Mouse (Mus musculus) c-Kit-positive CD71-positive TER-119-negative erythroid progenitor cells, embryonic 14.5 days (primary cell): Measurements from ENCODE around the gene Alkbh5.
"Not testable (repeated sequence)": the region's sequence is repeated elsewhere in the genome, so short reads cannot be mapped to it uniquely, and the experiment has no call there.

Experiments
- DNase-seq: peaks from one replicate; pipeline ENCODE4 v3.0.0-alpha.2; 2013; ENCODE audit warnings: low read depth

The Alkbh5 gene

DNA sequence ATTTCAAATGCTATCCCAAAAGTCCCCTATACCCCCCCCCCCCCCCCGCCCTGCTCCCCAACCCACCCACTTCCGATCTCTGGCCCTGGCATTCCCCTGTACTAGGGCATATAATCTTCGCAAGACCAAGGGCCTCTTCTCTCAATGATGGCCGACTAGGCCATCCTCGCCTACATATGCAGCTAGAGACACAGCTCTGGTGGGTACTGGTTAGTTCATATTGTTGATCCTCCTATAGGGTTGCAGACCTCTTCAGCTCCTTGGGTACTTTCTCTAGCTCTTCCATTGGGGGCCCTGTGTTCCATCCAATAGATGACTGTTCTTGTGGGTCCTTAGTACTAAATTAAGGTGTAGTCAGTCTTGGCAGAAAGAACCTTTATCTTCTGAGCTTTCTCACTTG lies 7.0 kb downstream of the Alkbh5 start:
- not testable (repeated sequence) for DNase-seq

DNA sequence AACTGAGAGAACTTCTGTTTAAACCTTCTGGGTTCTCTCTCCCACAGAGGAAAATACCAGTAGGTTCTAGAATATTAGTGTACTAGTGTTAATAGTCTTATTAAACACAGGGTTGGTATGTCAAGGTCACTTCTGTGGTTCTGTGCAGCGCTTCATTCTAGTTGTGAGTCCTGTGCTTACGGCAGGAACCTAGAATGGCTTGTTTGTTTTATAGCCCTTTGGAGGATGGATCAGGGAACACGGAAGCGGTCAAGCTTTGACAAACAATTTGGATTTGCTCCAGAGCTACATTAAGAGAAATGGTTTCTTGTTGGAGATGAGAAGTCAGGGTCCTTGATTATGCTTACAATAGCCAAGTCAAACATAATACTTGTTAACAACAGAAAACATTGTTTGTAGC lies 9.3 kb downstream of the Alkbh5 start:
- no peak for DNase-seq

DNA sequence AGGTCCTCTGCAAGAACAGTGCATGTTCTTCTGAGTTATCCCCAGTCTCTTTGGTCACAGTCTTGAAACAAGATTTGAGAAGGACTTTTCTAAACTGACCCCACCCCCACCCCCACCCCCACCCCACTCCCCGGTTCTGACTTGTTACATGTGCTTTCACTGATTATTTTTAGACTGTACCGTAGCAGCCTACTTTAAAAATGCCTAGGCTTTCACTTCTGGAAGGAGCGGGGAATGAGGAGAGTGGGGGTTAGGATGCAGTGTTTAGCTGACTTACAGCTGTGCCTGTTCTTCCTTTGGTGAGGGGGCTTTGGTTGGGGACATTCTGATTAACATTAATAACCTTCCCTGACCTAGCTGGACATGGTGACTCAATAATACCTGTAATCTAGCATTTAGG lies 11.9 kb downstream of the Alkbh5 start:
- DNase-seq, result no peak

DNA sequence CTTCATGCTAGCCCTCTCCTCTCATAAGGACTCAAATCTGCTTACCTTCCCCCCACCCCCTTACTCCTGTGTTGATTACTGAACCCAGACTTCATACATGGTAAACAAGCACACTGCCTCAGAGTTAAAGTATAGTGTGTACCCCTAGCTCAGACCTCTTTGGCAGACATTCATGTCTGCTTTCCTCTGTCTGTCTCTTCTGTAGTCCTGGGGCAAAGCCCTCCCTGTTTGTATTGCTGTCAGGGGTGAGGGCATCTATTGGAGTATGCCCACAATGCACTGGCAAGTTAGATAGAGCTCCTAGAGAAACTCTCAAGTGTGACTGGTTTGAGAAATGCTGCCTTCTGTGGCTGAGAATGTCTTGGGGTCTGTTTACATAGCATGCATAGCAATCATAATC lies 16.9 kb downstream of the Alkbh5 start:
- no peak for DNase-seq

DNA sequence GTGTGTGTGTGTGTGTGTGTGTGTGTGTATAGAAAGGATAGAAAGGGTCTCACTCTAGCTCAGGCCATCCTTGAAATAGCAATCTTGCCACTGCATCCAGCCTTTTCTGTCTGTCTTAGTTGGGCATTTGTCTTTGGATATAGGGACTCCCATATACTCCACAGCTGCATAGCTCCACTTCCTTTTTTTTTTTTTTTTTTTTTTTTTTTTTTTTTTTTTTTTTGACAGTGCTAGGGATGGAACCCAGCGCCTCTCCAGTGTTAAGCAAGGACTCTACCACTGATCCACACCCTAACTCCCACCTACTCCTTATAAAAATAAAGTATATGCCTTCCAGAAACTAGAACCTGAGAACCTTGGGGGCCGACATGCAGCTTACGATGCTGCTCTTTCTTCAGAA lies 21.5 kb downstream of the Alkbh5 start:
- DNase-seq, result no peak

DNA sequence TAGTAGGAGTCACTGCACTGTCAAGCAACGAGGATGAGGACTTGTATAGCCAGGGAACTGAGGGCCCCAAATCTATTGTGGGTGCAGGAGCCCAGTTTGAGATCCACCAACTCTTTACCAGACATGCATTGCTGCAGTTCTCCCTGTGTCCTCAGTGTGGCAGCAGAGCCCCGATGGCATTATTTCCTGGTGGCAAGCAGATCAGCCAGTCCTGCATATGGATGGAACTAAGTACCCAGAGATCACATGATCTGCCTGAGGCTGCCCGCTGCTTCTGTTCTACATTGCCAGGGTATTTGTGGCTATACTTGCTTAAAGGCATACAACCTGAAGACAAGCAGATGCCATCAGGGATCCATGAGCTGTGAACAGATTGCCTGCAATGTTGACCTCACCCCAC lies 23.2 kb downstream of the Alkbh5 start:
- peak; percentile 35 for DNase-seq

DNA sequence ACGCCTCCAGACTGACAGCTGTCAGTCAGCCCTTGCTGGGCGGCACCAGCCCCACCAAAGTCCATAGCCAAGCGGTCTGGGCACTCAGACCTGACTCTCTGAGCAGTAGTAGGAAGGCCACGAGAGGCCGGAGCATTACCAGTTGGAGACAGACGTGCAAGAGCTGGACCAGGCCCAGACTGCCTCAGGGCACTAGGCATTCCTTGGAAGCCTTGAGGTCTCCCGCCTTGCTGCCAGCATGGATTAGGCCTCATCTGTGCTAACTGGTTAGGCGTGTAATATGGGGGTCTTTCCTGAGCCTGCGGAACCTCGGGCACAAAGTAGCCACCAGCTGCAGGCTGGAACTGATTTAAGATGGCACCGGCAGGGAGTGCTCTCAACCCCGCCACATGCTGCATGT lies 37.8 kb downstream of the Alkbh5 start:
- not testable (repeated sequence) for DNase-seq
